Mouse (Mus musculus) kidney, postnatal 14 days (tissue): ENCODE measurements around the gene Mlf1.

Experiments used
- DNase-seq: peaks from one replicate; pipeline ENCODE4 v3.0.0; 2022; ENCODE audit warnings: mixed read lengths

The Mlf1 gene

GRCm38 (mm10) chr3:67373872-67374271 lies at the start of gene Mlf1:
TSS of gene Mlf1 (plus strand) at chr3:67374097.
- peak; percentile 91 for DNase-seq

- no peak for DNase-seq
Measured at GRCm38 (mm10) chr3:67339558-67339957, 34.3 kb upstream of the Mlf1 start.

GRCm38 (mm10) chr3:67340921-67341320 lies 33.0 kb upstream of the Mlf1 start:
- no peak for DNase-seq

GRCm38 (mm10) chr3:67343004-67343662 lies 30.8 kb upstream of the Mlf1 start:
- no peak for DNase-seq

GRCm38 (mm10) chr3:67344599-67344998 lies 29.3 kb upstream of the Mlf1 start:
- peak; percentile 55 for DNase-seq

GRCm38 (mm10) chr3:67346674-67347073 lies 27.2 kb upstream of the Mlf1 start:
- no peak for DNase-seq

GRCm38 (mm10) chr3:67351406-67352127 lies 22.3 kb upstream of the Mlf1 start:
- DNase-seq, result no peak

GRCm38 (mm10) chr3:67352128-67352762 lies 21.7 kb upstream of the Mlf1 start:
- DNase-seq, result peak; percentile 25

- no peak for DNase-seq
Measured at GRCm38 (mm10) chr3:67352763-67353149, 21.1 kb upstream of the Mlf1 start.

- no peak for DNase-seq
Measured at GRCm38 (mm10) chr3:67358376-67358775, 15.5 kb upstream of the Mlf1 start.

- no peak for DNase-seq
Measured at GRCm38 (mm10) chr3:67366087-67366892, 7.6 kb upstream of the Mlf1 start.

- DNase-seq, result no peak
Measured at GRCm38 (mm10) chr3:67367481-67367880, 6.4 kb upstream of the Mlf1 start.

GRCm38 (mm10) chr3:67369407-67370079 lies 4.4 kb upstream of the Mlf1 start:
- DNase-seq, result no peak

GRCm38 (mm10) chr3:67372194-67372593 lies 1.7 kb upstream of the Mlf1 start:
- DNase-seq, result no peak

- DNase-seq, result no peak
Measured at GRCm38 (mm10) chr3:67372781-67373180, 1.1 kb upstream of the Mlf1 start.

- DNase-seq, result no peak
Measured at GRCm38 (mm10) chr3:67374360-67374778, 472 bp downstream of the Mlf1 start.

- DNase-seq, result no peak
Measured at GRCm38 (mm10) chr3:67375063-67375462, 1.2 kb downstream of the Mlf1 start, which contains the start of gene Gm17402. TSS of gene Gm17402 (minus strand) at chr3:67375163.

GRCm38 (mm10) chr3:67378215-67378614 lies 4.3 kb downstream of the Mlf1 start:
- DNase-seq, result no peak

- no peak for DNase-seq
Measured at GRCm38 (mm10) chr3:67429338-67429998, 55.6 kb downstream of the Mlf1 start.

GRCm38 (mm10) chr3:67429999-67430380 lies 56.1 kb downstream of the Mlf1 start, which contains the start of gene Gfm1:
TSS of gene Gfm1 (plus strand) at chr3:67430096.
- DNase-seq, result peak; percentile 92

- DNase-seq, result no peak
Measured at GRCm38 (mm10) chr3:67434011-67434410, 60.1 kb downstream of the Mlf1 start.

- DNase-seq, result no peak
Measured at GRCm38 (mm10) chr3:67447143-67447542, 73.2 kb downstream of the Mlf1 start.
